Mouse (Mus musculus): ENCODE data around the gene Adcy7.
A peak's percentile ranks its signal among the peaks of the same experiment; 100 is the strongest.

The Adcy7 gene

DNA sequence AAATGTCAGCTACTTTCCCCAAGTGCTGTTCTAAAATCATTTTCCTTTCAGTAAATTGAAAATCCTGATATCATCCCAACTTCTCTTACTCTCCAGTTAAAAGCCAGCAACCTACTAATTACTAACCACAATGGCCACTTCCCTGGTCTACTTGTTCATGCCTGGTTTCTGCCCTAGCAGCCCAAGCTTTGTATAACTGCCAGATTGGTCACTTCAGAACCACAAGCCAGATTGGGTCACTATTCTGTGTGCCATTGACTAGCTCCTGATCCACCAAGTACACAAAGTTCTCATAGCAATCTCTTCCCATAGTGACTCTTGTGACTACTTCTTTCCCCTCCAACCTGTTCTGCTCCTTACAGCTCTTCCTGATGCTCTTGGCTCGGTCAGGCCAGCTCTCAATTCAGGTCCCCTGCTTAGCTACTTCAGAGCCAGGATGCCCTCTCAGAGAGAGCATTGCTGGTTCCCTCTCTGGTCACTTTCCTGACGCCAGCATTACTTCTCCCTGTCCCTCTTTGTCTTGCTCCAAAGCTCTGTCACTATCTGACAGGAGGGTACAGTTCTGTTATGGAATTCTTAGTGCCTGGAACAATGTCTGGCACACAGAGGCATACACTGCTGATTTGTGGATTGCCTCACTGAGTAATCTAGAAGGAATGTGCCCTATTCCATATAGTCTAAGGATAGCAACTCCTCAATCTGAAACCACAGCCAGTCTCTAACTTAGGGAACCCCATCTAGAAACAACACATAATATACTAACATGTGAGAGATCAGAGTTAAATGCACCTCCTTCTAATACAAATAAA, 67.9 kb downstream of the Adcy7 start:
- no peak for DNase-seq

DNA sequence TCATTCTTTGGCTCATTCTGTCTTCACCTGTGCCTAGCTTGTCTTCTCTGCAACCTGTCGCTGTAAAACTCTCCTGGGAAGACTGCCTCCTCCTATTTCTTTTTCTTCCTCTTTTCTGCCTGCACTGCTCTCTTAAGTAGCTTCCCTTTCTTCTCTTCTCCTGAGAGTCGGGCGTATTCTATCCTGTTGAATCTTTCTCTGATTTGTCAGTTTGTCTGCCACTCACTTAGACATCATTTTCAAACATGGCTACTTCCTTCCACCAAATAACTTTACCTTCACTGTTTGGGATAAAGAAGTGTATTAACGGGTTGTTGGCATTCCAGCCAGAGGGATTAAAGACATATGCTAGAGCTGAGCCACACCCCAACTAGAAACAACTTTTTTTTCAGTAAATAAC, 69.8 kb downstream of the Adcy7 start:
- no peak for DNase-seq

DNA sequence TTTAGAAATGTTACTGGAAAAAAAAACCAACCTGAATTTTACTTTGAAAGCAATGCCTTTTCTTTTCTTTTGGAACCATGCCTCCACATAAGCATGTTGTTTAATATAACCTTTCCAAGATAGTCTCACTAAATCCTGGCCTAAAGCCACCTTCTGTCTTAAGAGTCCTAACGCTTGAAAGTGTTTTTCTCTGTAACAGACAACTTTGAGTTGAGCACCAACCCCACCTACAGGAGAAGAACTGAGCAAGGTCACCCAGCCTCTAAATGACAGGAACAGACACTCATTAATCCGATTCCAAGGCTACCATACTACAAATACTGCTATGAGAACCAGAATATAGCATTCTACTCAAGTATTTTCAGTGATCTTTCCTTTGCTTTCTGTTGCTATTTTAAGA, 76.8 kb downstream of the Adcy7 start:
- DNase-seq = no peak

DNA sequence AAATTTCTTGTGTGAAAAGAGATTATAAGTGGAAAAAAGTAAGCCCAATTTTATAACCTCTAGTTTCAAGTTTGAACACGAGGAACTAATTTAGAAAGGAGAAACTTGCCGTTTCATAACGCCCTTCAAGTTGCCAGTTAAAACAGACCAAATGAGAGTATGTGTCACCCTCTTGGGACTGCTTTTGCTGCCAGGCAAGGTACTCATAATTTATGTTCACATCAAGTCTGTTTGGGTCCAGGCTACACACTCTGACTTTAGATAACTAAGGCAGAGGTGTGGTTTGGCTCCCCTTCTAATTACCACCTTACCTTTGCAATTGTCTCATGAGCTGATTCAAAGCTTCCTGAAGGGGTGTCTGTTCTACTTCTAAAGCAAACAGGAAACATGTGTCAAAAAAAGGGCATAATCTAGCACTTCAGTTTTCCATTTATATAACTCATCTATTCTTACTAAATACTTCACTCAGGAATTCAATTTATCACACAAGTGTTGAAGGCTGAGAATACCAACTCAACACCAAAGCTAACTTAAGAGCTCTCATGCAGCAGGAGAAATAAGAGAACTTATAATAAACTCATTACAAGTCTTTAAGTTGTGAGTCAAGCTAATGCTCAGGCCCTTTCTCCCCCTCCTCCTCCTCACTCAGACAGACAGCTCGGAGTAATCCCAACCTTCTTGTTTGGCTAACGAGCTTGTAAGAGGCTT, 85.2 kb downstream of the Adcy7 start:
- no peak for DNase-seq

DNA sequence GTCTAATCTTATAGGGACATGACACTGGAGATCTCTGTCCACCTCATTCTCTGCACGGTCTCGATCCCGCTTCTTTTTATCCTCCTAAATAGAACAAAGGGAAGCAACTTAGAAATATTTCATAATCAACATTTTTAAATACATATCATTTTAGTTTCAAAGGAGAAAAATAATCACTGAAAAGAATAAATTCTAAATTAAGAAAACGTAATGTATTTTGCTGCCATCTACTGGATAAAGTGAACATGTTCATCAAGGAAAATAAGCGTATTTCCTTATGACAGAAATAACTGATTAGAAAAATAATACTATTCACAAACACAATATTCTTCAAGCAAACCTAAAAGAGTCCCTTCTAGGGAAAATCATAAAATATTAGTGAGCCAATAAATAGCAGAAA, 85.7 kb downstream of the Adcy7 start:
- no peak for DNase-seq

DNA sequence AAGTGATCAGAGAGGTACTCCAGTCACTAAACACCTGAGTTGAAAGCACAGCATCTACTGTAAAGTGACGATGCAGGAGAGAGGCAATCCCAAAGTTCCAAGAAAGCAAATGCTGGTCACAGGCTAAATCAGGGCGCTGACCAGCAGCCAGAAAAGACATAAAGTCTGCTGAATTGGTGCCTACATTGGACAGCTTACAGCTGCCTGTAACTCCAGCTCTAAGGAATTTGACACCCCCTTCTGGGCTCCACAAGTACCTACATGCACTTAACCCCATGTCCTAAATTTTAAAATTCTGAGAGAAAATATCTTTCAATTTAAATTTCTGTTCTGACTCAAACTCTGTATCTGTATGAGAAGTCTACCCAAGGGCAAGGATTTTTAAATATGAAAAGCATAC, 87.8 kb downstream of the Adcy7 start:
- DNase-seq = no peak

DNA sequence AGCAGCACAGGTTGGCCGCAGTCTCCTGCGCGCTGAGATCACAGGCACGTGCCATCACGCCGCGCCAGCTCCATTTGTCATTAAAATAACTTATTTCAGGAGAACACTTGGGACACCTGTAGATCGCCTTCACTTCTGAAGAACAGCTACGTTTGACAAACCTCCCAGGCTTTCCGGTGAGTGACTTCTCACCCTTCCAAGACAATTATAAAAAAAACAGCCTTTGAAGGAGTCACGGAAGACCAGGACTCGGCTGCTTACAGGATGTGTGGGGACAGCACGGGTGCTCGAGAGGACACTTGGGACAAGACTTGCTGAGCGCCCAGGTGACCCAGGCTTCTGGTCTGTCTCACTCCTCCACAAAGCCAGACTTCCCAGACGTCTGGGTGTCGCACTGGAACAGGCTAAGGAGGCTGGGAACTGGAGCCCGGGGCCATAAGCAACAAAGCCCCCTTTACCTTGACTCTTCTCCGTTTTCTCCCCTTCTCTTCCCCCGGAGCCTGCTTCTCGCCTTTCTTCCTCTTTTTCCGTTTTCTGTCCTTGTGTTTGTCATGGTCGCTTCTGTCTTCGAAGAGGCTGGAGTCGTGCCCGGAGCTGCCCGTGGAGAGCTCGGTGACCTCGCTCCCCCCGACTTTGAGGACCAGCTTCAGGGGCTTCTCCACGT, 89.0 kb downstream of the Adcy7 start:
- DNase-seq = peak; percentile 20

DNA sequence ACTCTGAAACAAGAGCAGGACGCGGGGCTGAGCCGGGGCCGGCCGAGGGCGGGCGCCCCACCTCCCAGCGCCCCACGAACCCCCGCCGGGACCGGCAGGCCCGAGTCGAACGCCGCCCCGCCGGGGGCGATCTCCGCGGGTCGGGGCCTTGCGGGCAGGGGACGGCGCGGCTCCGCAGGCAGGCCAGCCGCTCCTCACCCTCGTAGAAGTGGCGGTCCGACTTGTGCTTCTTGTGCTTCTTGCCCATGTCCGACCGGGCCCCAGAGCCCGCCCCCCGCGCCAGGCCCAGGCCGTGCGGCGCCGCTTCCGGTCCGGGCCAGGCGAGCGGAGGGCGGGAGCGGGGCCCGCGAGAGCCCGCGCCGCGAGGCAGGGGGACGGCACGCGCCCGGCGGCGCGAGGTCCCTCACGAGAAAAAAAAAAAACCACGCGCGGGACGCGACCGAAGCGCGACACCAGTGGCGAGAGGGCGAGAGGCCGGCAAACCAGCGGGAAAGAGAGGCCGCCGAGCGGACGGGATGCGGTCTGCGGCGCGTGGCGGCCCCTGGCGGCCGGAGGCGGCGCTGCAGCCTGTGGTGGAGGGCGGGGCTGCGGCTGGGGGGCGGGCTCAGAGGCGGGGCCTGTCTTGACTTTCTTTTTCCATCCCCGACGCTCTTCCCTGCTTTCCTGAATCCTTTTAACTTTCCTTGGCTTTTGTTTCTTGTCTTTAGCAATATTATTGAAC, 89.7 kb downstream of the Adcy7 start, which contains the start of gene Brd7:
Gene Brd7 (minus strand): TSS at position 487 of the 721 bp plus-strand sequence.
- peak; percentile 90 for DNase-seq

DNA sequence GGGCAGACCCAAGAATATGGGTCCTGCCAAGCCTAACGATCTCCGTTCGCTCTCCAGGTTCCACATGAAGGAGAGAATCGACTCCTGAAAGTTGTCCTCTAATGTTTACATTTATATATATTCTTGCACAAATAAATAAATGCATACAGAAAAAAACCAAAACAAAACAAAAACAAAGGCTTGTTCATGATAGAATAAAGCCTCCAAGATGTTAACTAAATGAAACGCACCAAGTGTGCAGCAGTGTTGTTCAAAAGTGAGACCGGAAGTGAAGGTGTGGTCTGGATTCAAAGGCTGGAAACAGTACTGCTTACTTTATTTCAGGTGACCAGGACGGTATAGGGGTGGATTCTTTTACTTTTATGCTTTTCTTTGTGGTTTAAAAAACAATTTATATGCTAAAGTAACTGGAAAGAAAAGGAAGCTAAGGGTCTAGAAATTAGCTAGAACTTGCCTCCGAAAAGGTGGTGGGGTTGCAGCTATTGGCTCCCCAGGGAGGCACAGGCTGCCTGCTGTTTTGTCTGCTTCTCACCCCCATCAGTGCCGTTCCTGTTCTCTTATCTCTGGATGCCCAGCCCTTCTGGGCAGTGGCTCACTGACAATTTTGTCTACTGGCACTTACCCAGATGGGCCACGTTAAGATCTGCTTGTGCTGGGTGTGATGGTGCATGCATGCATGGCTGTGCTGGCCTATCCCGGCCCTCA, 90.4 kb downstream of the Adcy7 start:
- DNase-seq = no peak

DNA sequence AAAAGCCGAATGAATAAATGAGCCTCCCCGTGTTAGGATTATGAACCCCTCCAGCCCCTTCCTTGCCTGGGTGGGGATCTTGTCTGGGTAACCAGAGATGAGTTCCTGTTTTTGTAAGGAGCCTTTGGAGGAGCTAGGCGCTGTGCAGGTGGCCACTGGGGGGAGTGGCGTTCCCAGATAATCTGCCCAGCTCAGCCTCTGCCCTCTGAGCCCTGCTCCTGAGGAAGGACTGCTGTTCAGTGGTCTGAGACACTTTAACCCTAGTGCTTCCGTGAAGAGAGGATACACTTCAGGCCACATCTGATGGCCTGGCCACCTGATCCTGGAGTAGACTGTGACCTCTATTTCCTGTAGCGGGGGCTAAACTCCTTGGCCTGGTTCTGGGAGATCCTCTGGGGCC, 97.0 kb downstream of the Adcy7 start:
- no peak for DNase-seq

DNA sequence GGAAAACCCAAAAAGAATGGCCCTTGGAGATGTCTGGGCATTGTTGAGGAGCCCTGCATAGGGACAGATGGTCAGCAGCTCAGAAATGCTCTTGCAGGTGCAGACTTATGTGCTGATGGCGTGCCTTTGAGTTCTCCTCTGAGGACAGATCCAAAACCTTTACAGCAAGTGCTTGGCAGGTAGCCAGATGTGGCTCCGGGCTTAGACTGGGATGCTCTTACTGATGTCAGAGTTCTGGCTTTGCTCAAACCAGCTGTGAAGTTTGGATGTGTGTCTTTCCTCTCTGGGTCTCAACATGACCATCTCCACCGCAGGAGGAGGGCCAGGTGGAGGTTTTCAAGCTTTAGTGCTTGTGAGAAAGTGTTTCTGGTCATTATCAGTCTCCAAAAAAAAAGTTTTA, 97.6 kb downstream of the Adcy7 start:
- DNase-seq = no peak

DNA sequence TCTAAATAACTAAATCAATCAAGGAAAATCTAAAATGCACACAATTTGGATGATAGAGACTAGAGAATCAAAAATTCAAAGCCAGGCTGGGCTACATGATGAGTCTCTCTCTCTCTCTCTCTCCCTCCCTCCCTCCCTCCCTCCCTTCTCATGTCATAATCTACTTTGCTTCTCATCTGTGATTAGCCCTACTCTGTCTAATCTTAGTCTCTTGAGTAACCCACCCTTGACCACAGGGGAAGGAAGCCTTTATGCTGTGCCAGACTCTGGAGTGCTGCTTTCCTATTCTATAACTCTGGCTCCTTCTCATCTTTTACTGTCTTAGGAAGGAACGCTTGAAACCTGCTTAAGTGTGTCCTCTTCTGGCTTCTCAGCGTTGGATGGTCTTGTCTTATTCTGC, 99.3 kb downstream of the Adcy7 start:
- DNase-seq = no peak

DNA sequence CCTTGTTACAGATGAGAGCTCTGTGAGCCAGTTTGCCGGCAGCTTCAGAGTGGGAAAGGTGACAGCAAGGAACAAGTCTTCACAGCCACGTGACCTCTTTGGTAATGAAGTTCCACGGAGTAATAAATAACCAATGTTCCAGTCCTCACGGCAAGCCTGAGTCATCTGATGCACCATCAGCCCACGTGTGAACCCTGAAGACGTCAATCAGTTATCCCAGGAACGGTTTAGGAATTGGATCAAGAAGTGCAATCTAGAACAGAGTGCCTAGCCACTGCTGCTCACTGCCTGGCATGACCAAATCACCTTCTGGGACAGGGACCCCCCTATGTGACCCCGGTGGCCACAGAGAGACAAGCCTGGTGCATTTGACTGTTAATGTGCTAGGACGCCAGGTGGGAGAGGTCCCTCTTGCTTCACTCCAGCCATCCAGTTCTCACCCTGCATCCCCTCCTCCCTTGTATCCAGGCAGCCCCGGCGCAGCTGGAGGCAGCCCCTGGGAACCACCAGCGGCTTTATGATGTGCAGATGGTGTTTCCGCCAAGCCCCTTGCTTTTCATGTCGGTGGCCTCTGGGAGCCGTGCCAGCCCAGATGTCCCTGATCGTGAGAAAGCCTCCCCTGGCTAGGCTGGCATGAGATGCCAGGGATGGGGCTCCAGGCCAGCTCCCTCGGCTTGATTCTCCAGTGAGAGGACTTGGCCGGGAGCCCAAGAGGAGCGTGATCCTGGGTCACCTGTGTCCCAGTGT, 104.8 kb downstream of the Adcy7 start:
- peak; percentile 75 for DNase-seq
